Mouse (Mus musculus) olfactory bulb, adult 2 months (tissue): ENCODE measurements at regions not wholly inside any gene's neighbourhood (a gene's known extent, or its start where the extent isn't known, plus 50 kb on each side); places are given as distances from the start of the nearest gene placed in this dataset.

Experiments
- H3K27ac ChIP-seq: fragments of 200-500 bp; 2 replicates; pipeline ENCODE4 v1.5.1; 2012; ENCODE audit warnings: low read depth, low read length; ENCODE audit not compliant: insufficient read depth
- H3K4me1 ChIP-seq: fragments of 200-500 bp; 2 replicates; pipeline ENCODE4 v1.6.1; 2012; ENCODE audit warnings: low read length; ENCODE audit not compliant: control insufficient read depth, insufficient read depth
- H3K4me3 ChIP-seq: fragments of 200-500 bp; 2 replicates; pipeline ENCODE4 v1.5.1; 2012; ENCODE audit warnings: mild to moderate bottlenecking, low read depth, low read length, moderate library complexity; ENCODE audit not compliant: insufficient read depth
- CTCF ChIP-seq: fragments of 200-500 bp; IDR thresholded peaks from 2 replicates; pipeline ENCODE4 v1.5.1; 2012; ENCODE audit warnings: low read depth, mild to moderate bottlenecking, low read length, moderate library complexity; ENCODE audit not compliant: insufficient read depth
- POLR2A ChIP-seq: fragments of 200-500 bp; IDR thresholded peaks from 2 replicates; pipeline ENCODE4 v1.6.1; 2012; ENCODE audit warnings: mild to moderate bottlenecking, low read depth, low read length, moderate library complexity; ENCODE audit not compliant: insufficient read depth
- WGBS: fragments of 180-500 bp; shearing (Covaris S2); methylation state at CpG from one replicate; pipeline ENCODE4 v1.1.7; 2018; 5-methylcytosine and 5-hydroxymethylcytosine counted together

DNA sequence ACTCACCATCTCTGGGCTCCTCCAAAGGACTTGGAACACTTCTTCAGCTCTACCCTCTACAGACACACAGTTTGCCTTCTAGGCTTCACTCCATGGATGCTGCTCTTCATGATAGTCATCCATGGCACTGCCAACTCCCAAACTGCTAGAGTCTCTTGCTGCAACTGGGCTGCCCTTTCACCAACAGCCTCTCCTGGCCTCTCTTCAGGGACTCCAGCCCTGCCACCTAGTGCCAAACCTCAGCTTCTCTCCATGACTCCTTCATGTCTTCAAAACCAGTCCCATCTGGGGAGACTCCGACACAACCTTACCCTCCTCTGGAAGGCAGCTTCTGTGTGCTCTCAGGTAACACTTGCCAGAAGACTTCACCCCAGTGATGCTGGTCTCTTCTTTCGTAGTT lies 164.9 kb upstream of the Plxnc1 start:
- TF ChIP-seq CTCF = no peak
- no peak for TF ChIP-seq POLR2A
- H3K4me1 ChIP-seq = no peaks in the 10 kb centered on the region
- H3K27ac ChIP-seq = no peak overlapping the region
- whole genome bisulfite sequencing = 100% methylated on average over 2 of the region's 2 CpGs
- H3K4me3 ChIP-seq = no peak overlapping the region

GRCm38 (mm10) chr10:95107532-95108251 lies 163.1 kb upstream of the Plxnc1 start:
- WGBS = 40% methylated on average over 3 of the region's 3 CpGs
- H3K4me3 ChIP-seq = no peak overlapping the region
- no peak overlapping the region for H3K27ac ChIP-seq
- H3K4me1 ChIP-seq = no peaks in the 10 kb centered on the region
- TF ChIP-seq CTCF (no peak), POLR2A (no peak)

- TF ChIP-seq POLR2A = no peak
- TF ChIP-seq CTCF = no peak
- Histone ChIP-seq H3K27ac (no peak overlapping the region), H3K4me3 (no peak overlapping the region), H3K4me1 (no peaks in the 10 kb centered on the region)
These were observed 159.2 kb upstream of the Plxnc1 start for GRCm38 (mm10) chr10:95103808-95104207.

DNA sequence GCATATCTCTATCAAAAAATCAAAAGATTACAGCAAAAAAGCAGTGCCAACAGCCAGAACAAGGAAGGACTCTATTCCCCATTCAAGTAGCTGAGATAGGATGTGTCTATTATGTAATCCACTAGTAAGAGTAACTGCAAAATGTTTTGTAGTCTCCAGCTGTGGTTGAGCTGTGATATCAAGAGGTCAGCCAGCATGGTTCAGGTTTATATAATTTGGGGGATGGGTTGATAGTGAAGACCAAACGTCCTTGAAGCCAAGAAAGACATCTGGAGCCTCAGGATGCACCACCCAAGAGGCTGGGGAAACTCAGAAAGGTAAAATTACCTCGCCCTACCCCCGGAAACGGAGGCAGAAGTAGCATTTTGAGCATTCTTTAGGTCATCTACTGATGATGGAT lies 158.3 kb upstream of the Plxnc1 start:
- Histone ChIP-seq H3K27ac (no peak overlapping the region), H3K4me1 (no peaks in the 10 kb centered on the region), H3K4me3 (no peak overlapping the region)
- 84% methylated on average over 4 of the region's 4 CpGs for WGBS
- no peak for TF ChIP-seq POLR2A
- no peak for TF ChIP-seq CTCF

GRCm38 (mm10) chr10:95099906-95100305 lies 155.3 kb upstream of the Plxnc1 start:
- no peak overlapping the region for H3K4me3 ChIP-seq
- 50% methylated on average over 5 of the region's 5 CpGs for WGBS
- no peaks in the 10 kb centered on the region for H3K4me1 ChIP-seq
- TF ChIP-seq CTCF (no peak), POLR2A (no peak)
- no peak overlapping the region for H3K27ac ChIP-seq

- TF ChIP-seq CTCF (no peak), POLR2A (no peak)
- Histone ChIP-seq H3K27ac (no peak overlapping the region), H3K4me3 (no peak overlapping the region), H3K4me1 (no peaks in the 10 kb centered on the region)
- 91% methylated on average over 4 of the region's 4 CpGs for WGBS
These were observed 151.2 kb upstream of the Plxnc1 start for GRCm38 (mm10) chr10:95095847-95096246.

DNA sequence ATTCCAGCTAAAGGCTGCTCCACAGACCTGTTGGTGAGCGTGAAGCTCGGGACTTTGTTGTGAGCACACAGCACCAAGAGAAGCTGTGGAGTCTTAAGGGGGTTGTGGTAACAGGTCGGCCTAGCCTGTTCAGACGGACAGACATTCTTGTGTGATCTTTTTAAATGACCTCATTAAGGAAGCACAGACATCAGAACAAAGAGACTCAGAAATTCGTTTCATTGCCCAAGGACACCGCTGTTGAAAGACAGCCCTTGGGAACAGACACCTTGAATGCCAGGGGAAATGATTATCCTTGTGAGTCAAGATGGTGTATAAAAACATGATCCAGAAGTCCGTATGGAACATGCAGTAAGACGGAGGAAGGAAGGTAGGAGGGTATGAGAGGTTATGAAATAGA lies 150.1 kb upstream of the Plxnc1 start:
- TF ChIP-seq POLR2A (no peak), CTCF (no peak)
- Histone ChIP-seq H3K4me1 (no peaks in the 10 kb centered on the region), H3K27ac (no peak overlapping the region), H3K4me3 (no peak overlapping the region)
- 78% methylated on average over 8 of the region's 8 CpGs for WGBS

GRCm38 (mm10) chr10:95093266-95093665 lies 148.6 kb upstream of the Plxnc1 start:
- no peak for TF ChIP-seq CTCF
- no peak for TF ChIP-seq POLR2A
- Histone ChIP-seq H3K4me3 (no peak overlapping the region), H3K27ac (no peak overlapping the region), H3K4me1 (peaks cover 2% of the 10 kb centered on the region)
- 30% methylated on average over 5 of the region's 5 CpGs for WGBS

GRCm38 (mm10) chr10:95091086-95091485 lies 146.5 kb upstream of the Plxnc1 start:
- H3K4me3 ChIP-seq = no peak overlapping the region
- H3K27ac ChIP-seq = no peak overlapping the region
- peaks cover 6% of the 10 kb centered on the region for H3K4me1 ChIP-seq
- 67% methylated on average over 6 of the region's 6 CpGs for WGBS
- TF ChIP-seq CTCF (no peak), POLR2A (no peak)

DNA sequence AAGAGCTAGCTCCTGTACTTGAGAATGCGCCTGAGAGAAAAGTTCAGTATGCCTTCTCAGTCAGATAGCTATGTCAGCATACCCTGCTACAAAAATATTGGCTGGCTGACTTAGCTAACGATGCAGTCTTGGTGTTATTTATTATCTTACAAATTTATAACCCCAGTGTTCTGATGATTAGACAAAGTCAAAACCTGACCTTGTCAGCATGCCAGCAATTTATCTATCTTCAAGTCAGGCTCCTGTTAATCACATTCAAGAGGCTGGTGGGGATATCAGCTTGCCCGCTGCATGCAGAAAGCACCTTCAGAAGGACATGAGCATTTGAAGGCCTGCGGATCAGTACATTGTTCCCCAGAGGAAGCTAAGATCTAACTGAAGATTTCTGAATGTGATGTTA lies 146.0 kb upstream of the Plxnc1 start:
- no peak for TF ChIP-seq CTCF
- TF ChIP-seq POLR2A = no peak
- Histone ChIP-seq H3K27ac (no peak overlapping the region), H3K4me1 (peaks cover 6% of the 10 kb centered on the region), H3K4me3 (no peak overlapping the region)
- 93% methylated on average over 4 of the region's 4 CpGs for WGBS
